Mouse (Mus musculus): Measurements from ENCODE around the gene Tsg101.

GRCm38 (mm10) chr7:46957831-46958691 is 38.3 kb upstream of the Tsg101 start, which contains the start of gene Uevld:
- TF ChIP-seq CTCF (conservative IDR thresholded peaks at IDR 0.05; ENCODE audit: insufficient read depth, insufficient read length, low read depth, low read length) (no peak), POLR2A (IDR thresholded peaks at IDR 0.05; ENCODE audit: low read depth, low read length) (no peak)

Data from kidney, adult 2 months (tissue).